Mouse (Mus musculus) neural tube, embryonic 12.5 days (tissue): ENCODE results near the gene Cep295. TPM values are rescaled to one million over a fixed set of nuclear protein-coding genes. Genes with fewer than 3 reads are reported as not detected.
A peak's percentile ranks its signal among the peaks of the same experiment; 100 is the strongest.

Experiments used
- ATAC-seq: fragments of 200-750 bp; cut with Nextera tagmentation; 2 replicates; pipeline ENCODE4 v1.8.0; 2017; ENCODE audit warnings: low read depth, mild to moderate bottlenecking, moderate TSS enrichment, moderate library complexity; ENCODE audit not compliant: low FRiP score
- H3K27ac ChIP-seq: fragments of 300-500 bp; sonication (generic); 2 replicates; pipeline ENCODE4 v1.5.1; 2016
- H3K27me3 ChIP-seq: fragments of 300-500 bp; sonication (generic); replicated peaks from 2 replicates; pipeline ENCODE4 v1.6.1; 2016; ENCODE audit warnings: mild to moderate bottlenecking
- H3K36me3 ChIP-seq: fragments of 300-500 bp; sonication (generic); 2 replicates; pipeline ENCODE4 v1.6.1; 2016; ENCODE audit warnings: mild to moderate bottlenecking
- H3K4me1 ChIP-seq: fragments of 300-500 bp; sonication (generic); 2 replicates; pipeline ENCODE4 v1.6.1; 2016
- H3K4me2 ChIP-seq: fragments of 300-500 bp; sonication (generic); replicated peaks from 2 replicates; pipeline ENCODE4 v1.6.1; 2016; ENCODE audit warnings: mild to moderate bottlenecking
- H3K4me3 ChIP-seq: fragments of 300-500 bp; sonication (generic); 2 replicates; pipeline ENCODE4 v1.5.1; 2016
- H3K9ac ChIP-seq: fragments of 300-500 bp; sonication (generic); 2 replicates; pipeline ENCODE4 v1.6.1; 2016; ENCODE audit warnings: mild to moderate bottlenecking
- H3K9me3 ChIP-seq: fragments of 300-500 bp; sonication (generic); 2 replicates; pipeline ENCODE4 v1.6.1; 2016; ENCODE audit warnings: mild to moderate bottlenecking
- WGBS: fragments of 180-500 bp; shearing (Covaris S2); methylation state at CpG from one replicate; pipeline ENCODE4 v1.1.7; 2016; 5-methylcytosine and 5-hydroxymethylcytosine counted together
- polyA plus RNA-seq: library from polyadenylated mRNA; unstranded; fragments of >200 nt; fragmentation: Nextera tagmentation; extraction: Ambion mirVana; gene quantifications from 2 replicates; pipeline ENCODE4 v1.2.1, GENCODE M21; 2016

Gene Cep295
- polyA plus RNA-seq, result 21.5 and 21.9 TPM in 2 replicates

- ATAC-seq, result peak; percentile 99
- Histone ChIP-seq H3K9ac (peak within 1 kb of the TSS; percentile 68), H3K27me3 (no peaks in the 10 kb centered on the region), H3K4me1 (peaks cover 7% of the 10 kb centered on the region; the same call in 1 of the 2 replicates), H3K9me3 (no peaks in the 10 kb centered on the region), H3K4me2 (peak within 1 kb of the TSS; percentile 78), H3K4me3 (peak within 1 kb of the TSS; percentile 66), H3K27ac (0 out of 2 replicates have a peak within 1 kb of the TSS, but pooled peaks have one; percentile 33), H3K36me3 (peaks cover 7% of the 10 kb centered on the region)
- 3% methylated on average over 60 of the region's 60 CpGs for WGBS
These were observed at the start of gene Cep295 for GRCm38 (mm10) chr9:15357484-15358275. Gene Cep295, minus strand, starts transcription at chr9:15357788.

- Histone ChIP-seq H3K4me3 (no peak overlapping the region), H3K27me3 (no peaks in the 10 kb centered on the region), H3K9me3 (no peaks in the 10 kb centered on the region), H3K4me1 (no peaks in the 10 kb centered on the region), H3K27ac (no peak overlapping the region), H3K9ac (no peak overlapping the region), H3K4me2 (no peak overlapping the region), H3K36me3 (no peaks in the 10 kb centered on the region)
- WGBS, result 74% methylated on average over 4 of the region's 4 CpGs
- no peak for ATAC-seq
These were observed 40.0 kb upstream of the Cep295 start for GRCm38 (mm10) chr9:15397591-15397990.

GRCm38 (mm10) chr9:15395353-15395942 lies 37.9 kb upstream of the Cep295 start:
- 94% methylated on average over 1 of the region's 1 CpGs for WGBS
- no peak overlapping the region for H3K4me2 ChIP-seq
- no peaks in the 10 kb centered on the region for H3K9me3 ChIP-seq
- no peaks in the 10 kb centered on the region for H3K4me1 ChIP-seq
- no peak overlapping the region for H3K9ac ChIP-seq
- H3K27ac ChIP-seq, result no peak overlapping the region
- H3K27me3 ChIP-seq, result no peaks in the 10 kb centered on the region
- no peak overlapping the region for H3K4me3 ChIP-seq
- H3K36me3 ChIP-seq, result no peaks in the 10 kb centered on the region
- ATAC-seq, result no peak

- Histone ChIP-seq H3K4me1 (no peaks in the 10 kb centered on the region), H3K9me3 (no peaks in the 10 kb centered on the region), H3K9ac (no peak overlapping the region), H3K36me3 (no peaks in the 10 kb centered on the region), H3K27me3 (no peaks in the 10 kb centered on the region), H3K4me2 (no peak overlapping the region), H3K27ac (no peak overlapping the region), H3K4me3 (no peak overlapping the region)
- WGBS, result 86% methylated on average over 5 of the region's 5 CpGs
- no peak for ATAC-seq
These were observed 29.6 kb upstream of the Cep295 start for GRCm38 (mm10) chr9:15387075-15387643.

- ATAC-seq, result no peak
- Histone ChIP-seq H3K4me2 (no peak overlapping the region), H3K9ac (no peak overlapping the region), H3K27me3 (no peaks in the 10 kb centered on the region), H3K4me1 (no peaks in the 10 kb centered on the region), H3K4me3 (no peak overlapping the region), H3K36me3 (no peaks in the 10 kb centered on the region), H3K9me3 (no peaks in the 10 kb centered on the region), H3K27ac (no peak overlapping the region)
- WGBS, result 71% methylated on average over 5 of the region's 5 CpGs
These were observed 26.7 kb upstream of the Cep295 start for GRCm38 (mm10) chr9:15384266-15384665.

GRCm38 (mm10) chr9:15366260-15366659 lies 8.7 kb upstream of the Cep295 start:
- H3K36me3 ChIP-seq, result no peaks in the 10 kb centered on the region
- WGBS, result 62% methylated on average over 2 of the region's 2 CpGs
- no peaks in the 10 kb centered on the region for H3K4me1 ChIP-seq
- no peak overlapping the region for H3K9ac ChIP-seq
- H3K4me2 ChIP-seq, result no peak overlapping the region
- H3K4me3 ChIP-seq, result no peak overlapping the region
- no peak for ATAC-seq
- H3K27me3 ChIP-seq, result no peaks in the 10 kb centered on the region
- H3K27ac ChIP-seq, result no peak overlapping the region
- H3K9me3 ChIP-seq, result no peaks in the 10 kb centered on the region

GRCm38 (mm10) chr9:15365856-15366255 lies 8.3 kb upstream of the Cep295 start:
- H3K4me2 ChIP-seq, result no peak overlapping the region
- H3K36me3 ChIP-seq, result no peaks in the 10 kb centered on the region
- H3K27ac ChIP-seq, result no peak overlapping the region
- 81% methylated on average over 1 of the region's 1 CpGs for WGBS
- H3K9ac ChIP-seq, result no peak overlapping the region
- no peaks in the 10 kb centered on the region for H3K4me1 ChIP-seq
- 0 out of 2 replicates have a peak, but pooled peaks have one; percentile 33 for ATAC-seq
- H3K4me3 ChIP-seq, result no peak overlapping the region
- no peaks in the 10 kb centered on the region for H3K9me3 ChIP-seq
- H3K27me3 ChIP-seq, result no peaks in the 10 kb centered on the region

- H3K4me2 ChIP-seq, result no peak overlapping the region
- no peaks in the 10 kb centered on the region for H3K36me3 ChIP-seq
- H3K4me1 ChIP-seq, result no peaks in the 10 kb centered on the region
- H3K27ac ChIP-seq, result no peak overlapping the region
- H3K9ac ChIP-seq, result no peak overlapping the region
- WGBS, result 81% methylated on average over 1 of the region's 1 CpGs
- H3K27me3 ChIP-seq, result no peaks in the 10 kb centered on the region
- H3K9me3 ChIP-seq, result no peaks in the 10 kb centered on the region
- H3K4me3 ChIP-seq, result no peak overlapping the region
- ATAC-seq, result no peak
These were observed 7.3 kb upstream of the Cep295 start for GRCm38 (mm10) chr9:15364843-15365242.

GRCm38 (mm10) chr9:15356916-15357483 lies 588 bp downstream of the Cep295 start:
- 0 out of 2 replicates have a peak overlapping the region, but pooled peaks have one; percentile 33 for H3K27ac ChIP-seq
- H3K36me3 ChIP-seq, result peaks cover 10% of the 10 kb centered on the region
- no peaks in the 10 kb centered on the region for H3K27me3 ChIP-seq
- no peaks in the 10 kb centered on the region for H3K9me3 ChIP-seq
- peaks cover 7% of the 10 kb centered on the region; the same call in 1 of the 2 replicates for H3K4me1 ChIP-seq
- peak overlapping the region; percentile 68 for H3K9ac ChIP-seq
- under 1% methylated on average over 9 of the region's 9 CpGs for WGBS
- H3K4me3 ChIP-seq, result peak overlapping the region; percentile 66
- ATAC-seq, result no peak
- H3K4me2 ChIP-seq, result peak overlapping the region; percentile 78

GRCm38 (mm10) chr9:15349925-15350324 lies 7.7 kb downstream of the Cep295 start:
- no peak overlapping the region for H3K27ac ChIP-seq
- WGBS, result 75% methylated on average over 2 of the region's 2 CpGs
- H3K4me1 ChIP-seq, result no peaks in the 10 kb centered on the region
- no peak overlapping the region for H3K4me2 ChIP-seq
- H3K9me3 ChIP-seq, result no peaks in the 10 kb centered on the region
- H3K27me3 ChIP-seq, result no peaks in the 10 kb centered on the region
- no peak for ATAC-seq
- H3K4me3 ChIP-seq, result no peak overlapping the region
- H3K9ac ChIP-seq, result no peak overlapping the region
- peaks cover 49% of the 10 kb centered on the region for H3K36me3 ChIP-seq

- no peak for ATAC-seq
- 93% methylated on average over 4 of the region's 4 CpGs for WGBS
These were observed 19.8 kb downstream of the Cep295 start for GRCm38 (mm10) chr9:15337776-15338175.

GRCm38 (mm10) chr9:15318170-15318742 lies 39.3 kb downstream of the Cep295 start:
- no peak for ATAC-seq
- Histone ChIP-seq H3K4me2 (no peak overlapping the region), H3K36me3 (peaks cover 64% of the 10 kb centered on the region), H3K27me3 (no peaks in the 10 kb centered on the region), H3K4me1 (no peaks in the 10 kb centered on the region), H3K4me3 (no peak overlapping the region), H3K9ac (no peak overlapping the region), H3K9me3 (no peaks in the 10 kb centered on the region), H3K27ac (no peak overlapping the region)
- 82% methylated on average over 2 of the region's 2 CpGs for WGBS

More at GRCm38 (mm10) chr9:15337776-15338175, 19.8 kb downstream of the Cep295 start:
- Histone ChIP-seq H3K4me1 (no peaks in the 10 kb centered on the region), H3K4me2 (no peak overlapping the region), H3K9me3 (no peaks in the 10 kb centered on the region), H3K27me3 (no peaks in the 10 kb centered on the region), H3K36me3 (peaks cover 81% of the 10 kb centered on the region), H3K4me3 (no peak overlapping the region), H3K27ac (no peak overlapping the region), H3K9ac (no peak overlapping the region)
